Mouse (Mus musculus) liver, adult 2 months (tissue): ENCODE results near the gene Ccer2.

Experiments used
- CTCF ChIP-seq: fragments of 200-500 bp; IDR thresholded peaks from 2 replicates; pipeline ENCODE4 v1.5.1; 2011; ENCODE audit warnings: low read depth, low read length, control low read depth
- POLR2A ChIP-seq: fragments of 200-500 bp; IDR thresholded peaks from 2 replicates; pipeline ENCODE4 v1.6.1; 2011; ENCODE audit warnings: low read length, control low read depth; ENCODE audit not compliant: insufficient read depth; ENCODE audit errors: extremely low read depth

DNA sequence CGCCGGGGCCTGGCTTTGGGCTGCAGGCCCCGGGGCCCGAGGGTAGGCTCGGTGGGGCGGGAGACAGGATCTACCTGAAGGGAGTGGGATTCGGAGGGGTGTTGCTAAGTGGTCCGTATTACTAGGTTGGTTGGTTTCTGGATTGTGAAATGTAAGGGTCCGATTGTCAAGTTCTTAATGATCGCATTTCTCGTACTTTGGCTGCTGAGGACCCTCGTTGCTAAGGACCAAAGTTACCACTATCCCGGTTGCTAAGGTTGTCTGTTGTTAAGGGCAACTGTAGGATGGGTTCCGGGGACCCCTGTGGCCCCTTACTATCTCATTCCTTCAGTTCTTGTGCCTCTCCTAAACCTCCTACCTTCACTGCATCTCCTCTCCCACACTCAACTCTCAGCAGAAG lies 10.9 kb downstream of the Ccer2 start:
- TF ChIP-seq CTCF (no peak), POLR2A (no peak)
